Mouse (Mus musculus) heart, embryonic 12.5 days (tissue): ENCODE measurements at regions not wholly inside any gene's neighbourhood (a gene's known extent, or its start where the extent isn't known, plus 50 kb on each side); places are given as distances from the start of the nearest gene placed in this dataset.

Experiments
- ATAC-seq: fragments of 200-750 bp; cut with Nextera tagmentation; 2 replicates; pipeline ENCODE4 v1.8.0; 2017; ENCODE audit warnings: moderate TSS enrichment, moderate library complexity; ENCODE audit not compliant: insufficient number of reproducible peaks, low FRiP score
- H3K27ac ChIP-seq: fragments of 300-500 bp; sonication (generic); 2 replicates; pipeline ENCODE4 v1.5.1; 2016; ENCODE audit warnings: mild to moderate bottlenecking, moderate library complexity; ENCODE audit not compliant: poor library complexity, severe bottlenecking
- H3K27me3 ChIP-seq: fragments of 300-500 bp; sonication (generic); replicated peaks from 2 replicates; pipeline ENCODE4 v1.6.1; 2016; ENCODE audit warnings: mild to moderate bottlenecking, moderate library complexity
- H3K36me3 ChIP-seq: fragments of 300-500 bp; sonication (generic); 2 replicates; pipeline ENCODE4 v1.6.1; 2016; ENCODE audit warnings: mild to moderate bottlenecking, moderate library complexity
- H3K4me1 ChIP-seq: fragments of 300-500 bp; sonication (generic); replicated peaks from 2 replicates; pipeline ENCODE4 v1.6.1; 2016; ENCODE audit warnings: mild to moderate bottlenecking
- H3K4me2 ChIP-seq: fragments of 300-500 bp; sonication (generic); 2 replicates; pipeline ENCODE4 v1.6.1; 2016; ENCODE audit warnings: mild to moderate bottlenecking, moderate library complexity
- H3K4me3 ChIP-seq: fragments of 300-500 bp; sonication (generic); 2 replicates; pipeline ENCODE4 v1.5.1; 2016; ENCODE audit warnings: mild to moderate bottlenecking
- H3K9ac ChIP-seq: fragments of 300-500 bp; sonication (generic); 2 replicates; pipeline ENCODE4 v1.6.1; 2016; ENCODE audit warnings: mild to moderate bottlenecking, moderate library complexity
- H3K9me3 ChIP-seq: fragments of 300-500 bp; sonication (generic); replicated peaks from 2 replicates; pipeline ENCODE4 v1.6.1; 2016; ENCODE audit warnings: mild to moderate bottlenecking, moderate library complexity
- WGBS: fragments of 180-500 bp; shearing (Covaris S2); methylation state at CpG from one replicate; pipeline ENCODE4 v1.1.7; 2016; 5-methylcytosine and 5-hydroxymethylcytosine counted together

GRCm38 (mm10) chr7:145102692-145103091 is 105.2 kb downstream of the 1810010D01Rik start:
- Histone ChIP-seq H3K4me3 (no peak overlapping the region), H3K9me3 (no peaks in the 10 kb centered on the region), H3K27ac (no peak overlapping the region), H3K36me3 (no peaks in the 10 kb centered on the region), H3K4me1 (peaks cover 4% of the 10 kb centered on the region; the same call in 1 of the 2 replicates), H3K9ac (no peak overlapping the region), H3K4me2 (no peak overlapping the region), H3K27me3 (no peaks in the 10 kb centered on the region)
- WGBS, result 62% methylated on average over 5 of the region's 5 CpGs
- no peak for ATAC-seq

- no peaks in the 10 kb centered on the region for H3K36me3 ChIP-seq
- no peak overlapping the region for H3K4me2 ChIP-seq
- H3K4me1 ChIP-seq, result peaks cover 4% of the 10 kb centered on the region; the same call in 1 of the 2 replicates
- H3K9me3 ChIP-seq, result no peaks in the 10 kb centered on the region
- no peaks in the 10 kb centered on the region for H3K27me3 ChIP-seq
- no peak overlapping the region for H3K4me3 ChIP-seq
- WGBS, result 44% methylated on average over 6 of the region's 6 CpGs
- no peak overlapping the region for H3K27ac ChIP-seq
- no peak for ATAC-seq
- no peak overlapping the region for H3K9ac ChIP-seq
Observed at GRCm38 (mm10) chr7:145102216-145102615, 105.7 kb downstream of the 1810010D01Rik start.

GRCm38 (mm10) chr7:145098335-145098734 is 109.6 kb downstream of the 1810010D01Rik start:
- 85% methylated on average over 6 of the region's 6 CpGs for WGBS
- Histone ChIP-seq H3K4me3 (no peak overlapping the region), H3K27ac (no peak overlapping the region), H3K27me3 (no peaks in the 10 kb centered on the region), H3K36me3 (no peaks in the 10 kb centered on the region), H3K4me1 (peaks cover 14% of the 10 kb centered on the region), H3K4me2 (no peak overlapping the region), H3K9me3 (no peaks in the 10 kb centered on the region), H3K9ac (no peak overlapping the region)
- ATAC-seq, result no peak

- Histone ChIP-seq H3K27me3 (no peaks in the 10 kb centered on the region), H3K4me3 (no peak overlapping the region), H3K27ac (no peak overlapping the region), H3K9ac (no peak overlapping the region), H3K9me3 (no peaks in the 10 kb centered on the region), H3K36me3 (no peaks in the 10 kb centered on the region), H3K4me1 (peaks cover 11% of the 10 kb centered on the region), H3K4me2 (no peak overlapping the region)
- WGBS, result 69% methylated on average over 7 of the region's 7 CpGs
- no peak for ATAC-seq
Observed at GRCm38 (mm10) chr7:145094134-145094526, 113.8 kb downstream of the 1810010D01Rik start.

GRCm38 (mm10) chr7:145093417-145094133 is 114.3 kb downstream of the 1810010D01Rik start:
- H3K36me3 ChIP-seq, result no peaks in the 10 kb centered on the region
- H3K27ac ChIP-seq, result no peak overlapping the region
- 78% methylated on average over 3 of the region's 3 CpGs for WGBS
- ATAC-seq, result no peak
- no peaks in the 10 kb centered on the region for H3K9me3 ChIP-seq
- no peaks in the 10 kb centered on the region for H3K27me3 ChIP-seq
- peaks cover 11% of the 10 kb centered on the region for H3K4me1 ChIP-seq
- H3K4me3 ChIP-seq, result no peak overlapping the region
- H3K4me2 ChIP-seq, result no peak overlapping the region
- H3K9ac ChIP-seq, result no peak overlapping the region

GRCm38 (mm10) chr7:145092392-145093176 is 115.3 kb downstream of the 1810010D01Rik start:
- no peaks in the 10 kb centered on the region for H3K27me3 ChIP-seq
- H3K9me3 ChIP-seq, result no peaks in the 10 kb centered on the region
- no peak for ATAC-seq
- H3K4me1 ChIP-seq, result peaks cover 19% of the 10 kb centered on the region
- no peaks in the 10 kb centered on the region for H3K36me3 ChIP-seq
- WGBS, result 72% methylated on average over 6 of the region's 6 CpGs
- H3K9ac ChIP-seq, result no peak overlapping the region
- no peak overlapping the region for H3K4me3 ChIP-seq
- H3K4me2 ChIP-seq, result no peak overlapping the region
- no peak overlapping the region for H3K27ac ChIP-seq

GRCm38 (mm10) chr7:145090849-145091248 is 117.1 kb downstream of the 1810010D01Rik start:
- H3K27ac ChIP-seq, result no peak overlapping the region
- H3K27me3 ChIP-seq, result no peaks in the 10 kb centered on the region
- H3K9me3 ChIP-seq, result no peaks in the 10 kb centered on the region
- no peaks in the 10 kb centered on the region for H3K36me3 ChIP-seq
- H3K4me2 ChIP-seq, result no peak overlapping the region
- 82% methylated on average over 4 of the region's 4 CpGs for WGBS
- H3K4me1 ChIP-seq, result peaks cover 25% of the 10 kb centered on the region
- no peak overlapping the region for H3K4me3 ChIP-seq
- H3K9ac ChIP-seq, result no peak overlapping the region
- ATAC-seq, result no peak

- 69% methylated on average over 3 of the region's 3 CpGs for WGBS
- Histone ChIP-seq H3K9me3 (no peaks in the 10 kb centered on the region), H3K9ac (no peak overlapping the region), H3K36me3 (no peaks in the 10 kb centered on the region), H3K4me2 (no peak overlapping the region), H3K27me3 (no peaks in the 10 kb centered on the region), H3K4me1 (peaks cover 23% of the 10 kb centered on the region), H3K4me3 (no peak overlapping the region), H3K27ac (no peak overlapping the region)
- no peak for ATAC-seq
Observed at GRCm38 (mm10) chr7:145089315-145089721, 118.6 kb downstream of the 1810010D01Rik start.

GRCm38 (mm10) chr7:145088655-145089054 is 119.3 kb downstream of the 1810010D01Rik start:
- Histone ChIP-seq H3K4me3 (no peak overlapping the region), H3K4me2 (no peak overlapping the region), H3K9ac (no peak overlapping the region), H3K9me3 (no peaks in the 10 kb centered on the region), H3K27me3 (no peaks in the 10 kb centered on the region), H3K4me1 (peaks cover 16% of the 10 kb centered on the region), H3K27ac (no peak overlapping the region), H3K36me3 (no peaks in the 10 kb centered on the region)
- ATAC-seq, result no peak
- 73% methylated on average over 3 of the region's 3 CpGs for WGBS

GRCm38 (mm10) chr7:145087790-145088189 is 120.1 kb downstream of the 1810010D01Rik start:
- H3K36me3 ChIP-seq, result no peaks in the 10 kb centered on the region
- no peak overlapping the region for H3K9ac ChIP-seq
- H3K4me3 ChIP-seq, result no peak overlapping the region
- no peak for ATAC-seq
- WGBS, result 52% methylated on average over 5 of the region's 5 CpGs
- no peaks in the 10 kb centered on the region for H3K9me3 ChIP-seq
- H3K27ac ChIP-seq, result no peak overlapping the region
- peaks cover 22% of the 10 kb centered on the region for H3K4me1 ChIP-seq
- no peaks in the 10 kb centered on the region for H3K27me3 ChIP-seq
- no peak overlapping the region for H3K4me2 ChIP-seq

- 26% methylated on average over 9 of the region's 9 CpGs for WGBS
Observed at GRCm38 (mm10) chr7:145082917-145083752, 124.8 kb downstream of the 1810010D01Rik start.

More at GRCm38 (mm10) chr7:145082917-145083752, 124.8 kb downstream of the 1810010D01Rik start:
- H3K4me1 ChIP-seq, result peaks cover 35% of the 10 kb centered on the region
- ATAC-seq, result no peak
- H3K27ac ChIP-seq, result no peak overlapping the region
- H3K36me3 ChIP-seq, result no peaks in the 10 kb centered on the region
- no peaks in the 10 kb centered on the region for H3K9me3 ChIP-seq
- H3K4me2 ChIP-seq, result no peak overlapping the region
- no peak overlapping the region for H3K9ac ChIP-seq
- no peaks in the 10 kb centered on the region for H3K27me3 ChIP-seq
- no peak overlapping the region for H3K4me3 ChIP-seq
